Comparison of ENCODE assay signal across 16 mouse cellular contexts in the genomic region with DNA sequence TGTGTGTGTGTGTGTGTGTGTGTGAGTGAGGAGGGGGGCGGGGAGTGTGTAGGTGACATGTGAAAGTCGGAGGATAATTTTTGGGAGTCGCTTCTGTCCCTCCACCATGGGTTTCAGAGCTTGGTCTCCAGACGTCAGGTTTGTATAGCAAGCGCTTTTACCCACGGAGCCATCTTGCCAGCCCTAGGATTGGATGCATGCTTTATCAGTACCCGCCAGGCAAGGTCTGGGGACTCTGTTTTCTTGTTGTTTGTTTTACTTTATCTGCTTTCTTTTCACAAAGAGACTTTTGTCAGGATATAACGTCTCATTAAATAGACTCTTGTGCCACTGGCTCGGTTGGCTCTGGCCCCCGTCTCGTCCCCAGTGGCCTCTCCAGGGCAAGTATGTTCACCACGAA.
"Had no signal": no experiment of that assay in that cellular context is flagged by ENCODE, and none has a peak within 500 bp of the region (broad histone marks: within the 10 kb centered on the region; RNA-seq: fewer than 3 reads in every experiment).

No protein-coding gene starts in this region.

- H3K9ac ChIP-seq: limb, embryonic 13.5 days; liver, embryonic 15.5 days; lung, embryonic 15.5 days; midbrain, embryonic 15.5 days; neural tube, embryonic 12.5 days had no signal

- H3K4me2 ChIP-seq: limb, embryonic 13.5 days; liver, embryonic 15.5 days; lung, embryonic 15.5 days; midbrain, embryonic 11.5 days; midbrain, embryonic 15.5 days; neural tube, embryonic 12.5 days had no signal

- H3K4me3 ChIP-seq: limb, embryonic 13.5 days; liver, embryonic 15.5 days; lung, embryonic 15.5 days; midbrain, embryonic 15.5 days; neural tube, embryonic 12.5 days had no signal

- DNase-seq: kidney, adult 8-10 months; kidney, postnatal 36 days; retina, postnatal 1 day; right cerebral cortex, postnatal 4 days; spleen, adult 18-20 months; thymus, adult 18-20 months; thymus, postnatal 14 days had no signal

- H3K27me3 ChIP-seq: limb, embryonic 13.5 days; liver, embryonic 15.5 days; lung, embryonic 15.5 days; midbrain, embryonic 15.5 days; neural tube, embryonic 12.5 days had no signal

- H3K36me3 ChIP-seq: limb, embryonic 13.5 days; liver, embryonic 15.5 days; lung, embryonic 15.5 days had no signal

- H3K9me3 ChIP-seq: limb, embryonic 13.5 days; liver, embryonic 15.5 days; lung, embryonic 15.5 days; midbrain, embryonic 15.5 days; neural tube, embryonic 12.5 days had no signal

- H3K27ac ChIP-seq: kidney, postnatal 0 days; limb, embryonic 13.5 days; liver, embryonic 15.5 days; lung, embryonic 15.5 days; midbrain, embryonic 15.5 days; neural tube, embryonic 12.5 days had no signal

- ATAC-seq: inflammation-experienced regulatory T-cells, adult 6 months; intestine, postnatal 0 days; midbrain, embryonic 15.5 days had no signal
